Comparison of ENCODE assay signal across 15 mouse cellular contexts in the genomic region with DNA sequence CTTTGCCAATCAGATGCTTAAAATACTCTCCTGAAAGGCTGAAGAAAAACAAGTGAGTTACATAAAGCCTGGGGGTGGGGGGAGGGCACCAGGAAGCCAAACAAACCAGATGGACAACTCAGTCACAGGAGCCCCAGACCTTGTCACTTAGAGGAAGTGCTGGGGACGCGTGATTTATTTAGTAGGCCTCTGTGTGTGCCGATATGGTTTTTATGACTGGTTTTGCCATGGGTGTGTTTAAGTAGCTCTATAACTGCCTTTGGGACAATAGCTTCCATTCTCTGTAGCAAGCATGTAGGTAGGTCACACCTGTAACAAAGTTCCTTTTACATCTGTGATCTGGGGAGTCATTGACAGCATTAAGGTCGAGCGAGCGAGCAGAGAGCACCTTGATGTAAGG.
A peak's percentile ranks its signal among the peaks of the same experiment; 100 is the strongest.
DNase-seq lines count a peak whose midpoint lies in the region; ATAC-seq lines count a peak whose summit lies in the region.
"Had no signal": no experiment of that assay in that cellular context is flagged by ENCODE, and none has a peak within 500 bp of the region (broad histone marks: within the 10 kb centered on the region; RNA-seq: fewer than 3 reads in every experiment).

No protein-coding gene starts in this region.

- peak; percentile 88 for DNase-seq in heart, adult 11 months
- DNase-seq in heart, postnatal 10 days, result no peak
- peak; percentile 6 for DNase-seq in thymus, postnatal 0 days (ENCODE audit: low spot score)
- no peak for DNase-seq in thymus, postnatal 14 days
- no peak for DNase-seq in liver, embryonic 11.5 days (ENCODE audit: low spot score)
- no peak for DNase-seq in c-Kit-positive CD71-positive TER-119-positive erythroid progenitor cells, embryonic 14.5 days (ENCODE audit: low spot score)
- no peak for DNase-seq in right cerebral cortex, adult 2 months (ENCODE audit: low spot score in 2 of 2)
- DNase-seq in testis, postnatal 14 days (ENCODE audit: low spot score), result no peak
- DNase-seq: embryo, embryonic 11 days; liver, embryonic 13.5 days; right cerebral cortex, postnatal 4 days; thymus, postnatal 4 days had no signal

- no peak overlapping the region for H3K9ac ChIP-seq in liver, embryonic 11.5 days (ENCODE audit: low read depth, low read length)
- H3K9ac ChIP-seq: hindbrain, embryonic 14.5 days; liver, embryonic 13.5 days had no signal

- intact Hi-C loops in heart, postnatal 10 days (cut with DNase I), result no loop called here

- H3K4me3 ChIP-seq in liver, embryonic 11.5 days (ENCODE audit: low read depth, low read length), result no peak overlapping the region
- H3K4me3 ChIP-seq: heart, embryonic 10.5 days; liver, embryonic 13.5 days had no signal

- ATAC-seq in liver, embryonic 11.5 days (replicated peaks; ENCODE audit: low FRiP score), result no peak
- ATAC-seq: forebrain, embryonic 16.5 days had no signal

- H3K36me3 ChIP-seq in liver, embryonic 11.5 days (ENCODE audit: control insufficient read depth, insufficient read depth, low read length), result 0 out of 2 replicates have a peak, but pooled peaks cover 6% of the 10 kb centered on the region

- no peak overlapping the region for H3K4me2 ChIP-seq in liver, embryonic 11.5 days
- H3K4me2 ChIP-seq: hindbrain, embryonic 14.5 days; liver, embryonic 13.5 days had no signal

- peaks cover 14% of the 10 kb centered on the region for H3K4me1 ChIP-seq in liver, embryonic 11.5 days (replicated peaks; ENCODE audit: control insufficient read depth, insufficient read depth, low read length)

- WGBS in liver, embryonic 11.5 days, result 45% methylated on average over 6 of the region's 6 CpGs

- no peaks in the 10 kb centered on the region for H3K27me3 ChIP-seq in liver, embryonic 11.5 days (replicated peaks; ENCODE audit: control insufficient read depth, insufficient read depth, low read length)
- H3K27me3 ChIP-seq: liver, embryonic 13.5 days had no signal

- peak overlapping the region; percentile 1; the same call in 1 of the 2 replicates for H3K27ac ChIP-seq in liver, embryonic 11.5 days (ENCODE audit: low read depth, low read length)
- H3K27ac ChIP-seq: heart, embryonic 10.5 days; hindbrain, embryonic 14.5 days; liver, embryonic 13.5 days had no signal

- no peaks in the 10 kb centered on the region for H3K9me3 ChIP-seq in liver, embryonic 11.5 days (ENCODE audit: control insufficient read depth, low read length)
- H3K9me3 ChIP-seq: heart, embryonic 10.5 days; liver, embryonic 13.5 days had no signal

Comparison
In these comparisons a context has a peak if more than half of its experiments do, and no peak if none do; other contexts are left out.
1. DNase-seq: peak in heart, adult 11 months (single experiment) and thymus, postnatal 0 days (single experiment); none in heart, postnatal 10 days (0 of 2), thymus, postnatal 14 days (single experiment), liver, embryonic 11.5 days (single experiment), c-Kit-positive CD71-positive TER-119-positive erythroid progenitor cells, embryonic 14.5 days (single experiment), right cerebral cortex, adult 2 months (0 of 2) and testis, postnatal 14 days (single experiment).